Mouse (Mus musculus) CH12.LX (cell line): ENCODE measurements at regions not wholly inside any gene's neighbourhood (a gene's known extent, or its start where the extent isn't known, plus 50 kb on each side); places are given as distances from the start of the nearest gene placed in this dataset.

Source experiments
- DNase-seq: peaks from one replicate; pipeline ENCODE4 v3.0.0-alpha.2; 2013; ENCODE audit errors: extremely low read depth
- H3K27ac ChIP-seq: 2 replicates; pipeline ENCODE4 v1.5.1; 2012; ENCODE audit warnings: low read depth, mild to moderate bottlenecking, control low read depth, moderate library complexity; ENCODE audit not compliant: insufficient read depth
- H3K27me3 ChIP-seq: replicated peaks from 2 replicates; pipeline ENCODE3; 2012; ENCODE audit warnings: inconsistent platforms
- H3K36me3 ChIP-seq, 2 experiments: replicated peaks in 1 of 2; 2 replicates each; pipeline versions ENCODE3 to v1.6.1; 2012; ENCODE audit warnings: inconsistent platforms in 1 of 2, low read length in 1 of 2, mild to moderate bottlenecking in 1 of 2, mixed read lengths in 1 of 2, moderate library complexity in 1 of 2; ENCODE audit not compliant: control insufficient read depth in 1 of 2, insufficient read depth in 1 of 2
- H3K4me1 ChIP-seq, 2 experiments: 2 replicates each; pipeline ENCODE4 v1.6.1; 2012; ENCODE audit warnings: inconsistent platforms in 1 of 2, moderate library complexity in 1 of 2; ENCODE audit not compliant: insufficient read depth in 2 of 2, control insufficient read depth in 1 of 2
- H3K4me2 ChIP-seq: 2 replicates; pipeline ENCODE4 v1.6.1; 2012; ENCODE audit warnings: low read depth, mild to moderate bottlenecking, control low read depth; ENCODE audit not compliant: poor library complexity, insufficient read depth, severe bottlenecking
- H3K4me3 ChIP-seq, 3 experiments: fragments of 150-350 bp in 1 of 3; sonication (generic) in 1 of 3; replicated peaks in 1 of 3; 2 replicates each; pipeline versions ENCODE3 to v1.5.1; 2011 to 2012; ENCODE audit warnings: low read depth in 2 of 3, low read length in 2 of 3, mild to moderate bottlenecking in 2 of 3, moderate library complexity in 2 of 3, control low read depth in 1 of 3, improper control_type of control experiment in 1 of 3, inconsistent platforms in 1 of 3, mixed read lengths in 1 of 3; ENCODE audit not compliant: poor library complexity in 1 of 3
- H3K79me2 ChIP-seq: replicated peaks from 2 replicates; pipeline ENCODE4 v1.6.1; 2012; ENCODE audit warnings: mild to moderate bottlenecking, moderate library complexity; ENCODE audit not compliant: control insufficient read depth, poor library complexity, insufficient read depth, severe bottlenecking; ENCODE audit errors: extremely low read depth
- H3K9ac ChIP-seq: 2 replicates; pipeline ENCODE4 v1.6.1; 2012; ENCODE audit warnings: low read depth, mild to moderate bottlenecking, control low read depth, moderate library complexity; ENCODE audit not compliant: insufficient read depth
- H3K9me3 ChIP-seq: replicated peaks from 2 replicates; pipeline ENCODE3; 2012; ENCODE audit warnings: low read length, inconsistent platforms, mixed read lengths
- BHLHE40 ChIP-seq: IDR thresholded peaks from 2 replicates; pipeline ENCODE4 v1.6.1; 2011; ENCODE audit warnings: mild to moderate bottlenecking, low read depth, low read length, improper control_type of control experiment
- CHD1 ChIP-seq: IDR thresholded peaks from 2 replicates; pipeline ENCODE4 v1.6.1; 2012; ENCODE audit warnings: low read depth, low read length, improper control_type of control experiment, inconsistent platforms
- CHD2 ChIP-seq: IDR thresholded peaks from 2 replicates; pipeline ENCODE4 v1.6.1; 2011; ENCODE audit warnings: low read length, improper control_type of control experiment
- CTCF ChIP-seq, 2 experiments: IDR thresholded peaks in 1 of 2; conservative IDR thresholded peaks in 1 of 2; 2 replicates each; pipeline ENCODE4 v1.5.1; 2011 to 2012; ENCODE audit warnings: low read depth in 2 of 2, low read length in 2 of 2, improper control_type of control experiment in 1 of 2, inconsistent platforms in 1 of 2, mild to moderate bottlenecking in 1 of 2, moderate library complexity in 1 of 2
- EP300 ChIP-seq: IDR thresholded peaks from 2 replicates; pipeline ENCODE4 v1.6.1; 2011; ENCODE audit warnings: low read length, improper control_type of control experiment
- ETS1 ChIP-seq: conservative IDR thresholded peaks from 2 replicates; pipeline ENCODE4 v1.6.1; 2012; ENCODE audit warnings: low read depth, mild to moderate bottlenecking, inconsistent platforms, low read length, improper control_type of control experiment, moderate library complexity
- GABPA ChIP-seq: IDR thresholded peaks from 2 replicates; pipeline ENCODE4 v1.6.1; 2012; ENCODE audit warnings: low read depth, low read length, improper control_type of control experiment, inconsistent platforms; ENCODE audit not compliant: insufficient replicate concordance
- HCFC1 ChIP-seq: IDR thresholded peaks from 2 replicates; pipeline ENCODE4 v1.6.1; 2012; ENCODE audit warnings: low read depth, mild to moderate bottlenecking, inconsistent platforms, low read length, improper control_type of control experiment
- IRF4 ChIP-seq: IDR thresholded peaks from 2 replicates; pipeline ENCODE4 v1.6.1; 2014; ENCODE audit warnings: low read depth, mild to moderate bottlenecking, inconsistent platforms, low read length, improper control_type of control experiment
- JUND ChIP-seq: conservative IDR thresholded peaks from 2 replicates; pipeline ENCODE4 v1.6.1; 2011; ENCODE audit warnings: low read depth, low read length, improper control_type of control experiment
- MAFK ChIP-seq: IDR thresholded peaks from 2 replicates; pipeline ENCODE4 v1.6.1; 2011; ENCODE audit warnings: low read length, improper control_type of control experiment; ENCODE audit not compliant: insufficient replicate concordance
- MAX ChIP-seq: IDR thresholded peaks from 2 replicates; pipeline ENCODE4 v1.6.1; 2011; ENCODE audit warnings: low read length, improper control_type of control experiment
- MAZ ChIP-seq: IDR thresholded peaks from 2 replicates; pipeline ENCODE4 v1.6.1; 2012; ENCODE audit warnings: low read depth, mild to moderate bottlenecking, inconsistent platforms, low read length, improper control_type of control experiment, moderate library complexity
- MEF2A ChIP-seq: IDR thresholded peaks from 2 replicates; pipeline ENCODE4 v1.6.1; 2014; ENCODE audit warnings: low read depth, mild to moderate bottlenecking, inconsistent platforms, low read length, improper control_type of control experiment, borderline replicate concordance
- MXI1 ChIP-seq: IDR thresholded peaks from 2 replicates; pipeline ENCODE4 v1.6.1; 2011; ENCODE audit warnings: mild to moderate bottlenecking, low read depth, low read length, improper control_type of control experiment
- MYC ChIP-seq: IDR thresholded peaks from 2 replicates; pipeline ENCODE4 v1.6.1; 2011; ENCODE audit warnings: low read depth, mild to moderate bottlenecking, improper control_type of control experiment, low read length
- PAX5 ChIP-seq: IDR thresholded peaks from 2 replicates; pipeline ENCODE4 v1.6.1; 2012; ENCODE audit warnings: low read length, inconsistent platforms, mixed read lengths
- POLR2A ChIP-seq: IDR thresholded peaks from 2 replicates; pipeline ENCODE4 v1.6.1; 2011; ENCODE audit warnings: low read depth, mild to moderate bottlenecking, improper control_type of control experiment, low read length
- SIN3A ChIP-seq: IDR thresholded peaks from 2 replicates; pipeline ENCODE4 v1.6.1; 2012; ENCODE audit warnings: low read length, improper control_type of control experiment, inconsistent platforms
- SMC3 ChIP-seq: IDR thresholded peaks from 2 replicates; pipeline ENCODE4 v1.6.1; 2011; ENCODE audit warnings: low read depth, low read length, improper control_type of control experiment
- TBP ChIP-seq: conservative IDR thresholded peaks from 2 replicates; pipeline ENCODE4 v1.6.1; 2011; ENCODE audit warnings: low read depth, low read length, improper control_type of control experiment
- TCF12 ChIP-seq: IDR thresholded peaks from 2 replicates; pipeline ENCODE4 v1.6.1; 2014; ENCODE audit warnings: low read depth, mild to moderate bottlenecking, inconsistent platforms, low read length, improper control_type of control experiment
- USF2 ChIP-seq: conservative IDR thresholded peaks from 2 replicates; pipeline ENCODE4 v1.6.1; 2011; ENCODE audit warnings: low read depth, low read length, improper control_type of control experiment
- ZC3H11A ChIP-seq: IDR thresholded peaks from 2 replicates; pipeline ENCODE4 v1.6.1; 2012; ENCODE audit warnings: low read depth, mild to moderate bottlenecking, inconsistent platforms, low read length, improper control_type of control experiment
- ZKSCAN1 ChIP-seq: IDR thresholded peaks from 2 replicates; pipeline ENCODE4 v1.6.1; 2012; ENCODE audit warnings: low read depth, inconsistent platforms, low read length, improper control_type of control experiment, borderline replicate concordance
- ZMIZ1 ChIP-seq: IDR thresholded peaks from 2 replicates; pipeline ENCODE4 v1.6.1; 2012; ENCODE audit warnings: low read depth, mild to moderate bottlenecking, inconsistent platforms, low read length, improper control_type of control experiment
- ZNF384 ChIP-seq: IDR thresholded peaks from 2 replicates; pipeline ENCODE4 v1.6.1; 2012; ENCODE audit warnings: low read depth, low read length, improper control_type of control experiment, inconsistent platforms
- dilution Hi-C: fragments of 300-500 bp; cut with MboI; formaldehyde crosslinking; loops from 2 replicates; pipeline ENCODE4 v1.14.3; 2020; ENCODE audit warnings: low sequenced_read_pairs; ENCODE audit not compliant: extremely low pct_unique_long_range_greater_than_20kb, extremely low pct_ligation_motif_present
- in situ Hi-C: fragments of 300-500 bp; cut with MboI; formaldehyde crosslinking; loops from 3 replicates; pipeline ENCODE4 v1.14.3; 2019; ENCODE audit warnings: low sequenced_read_pairs, low pct_ligation_motif_present, low pct_unique_long_range_greater_than_20kb, mixed read lengths

DNA sequence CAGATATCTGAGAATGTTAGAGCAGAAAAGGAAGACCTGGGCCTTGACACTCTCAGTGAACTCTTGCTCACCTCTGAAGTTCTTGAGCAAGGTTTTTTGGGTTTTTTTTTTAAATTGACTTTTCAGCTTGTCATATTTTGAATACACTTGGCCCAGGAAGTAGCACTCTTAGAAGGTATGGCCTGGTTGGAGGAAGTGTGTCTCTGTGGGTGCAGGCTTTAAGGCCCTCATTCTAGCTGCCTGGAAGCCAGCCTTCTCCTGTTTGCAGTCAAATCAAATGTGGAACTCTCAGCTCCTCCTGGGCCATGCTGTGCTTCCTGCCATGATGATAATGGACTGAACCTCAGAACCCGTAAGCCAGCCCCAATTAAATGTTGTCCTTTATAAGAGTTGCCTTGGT, 195.9 kb upstream of the Zmiz1 start:
- H3K4me3 ChIP-seq, result no peak overlapping the region
- H3K4me2 ChIP-seq, result no peak overlapping the region
- no peaks in the 10 kb centered on the region for H3K79me2 ChIP-seq
- no peak overlapping the region for H3K27ac ChIP-seq
- no peaks in the 10 kb centered on the region for H3K27me3 ChIP-seq
- no peaks in the 10 kb centered on the region for H3K36me3 ChIP-seq
- DNase-seq, result no peak
- dilution Hi-C loops (no loop called here), in situ Hi-C loops (no loop called here)
- no peak overlapping the region for H3K9ac ChIP-seq
- H3K4me1 ChIP-seq, result peaks cover 6 to 22% of the 10 kb centered on the region in 2 experiments; a peak in 3 of 4 replicates
- TF ChIP-seq HCFC1, result no peak
- TF ChIP-seq ZMIZ1, result no peak
- no peak for TF ChIP-seq EP300
- TF ChIP-seq SIN3A, result no peak
- TF ChIP-seq POLR2A, result no peak
- TF ChIP-seq MAFK, result no peak
- TF ChIP-seq MAX, result no peak
- TF ChIP-seq CHD1, result no peak
- no peak for TF ChIP-seq IRF4
- no peak for TF ChIP-seq TCF12
- TF ChIP-seq BHLHE40, result no peak
- no peak for TF ChIP-seq USF2
- no peak for TF ChIP-seq ZKSCAN1
- no peak for TF ChIP-seq ZC3H11A
- TF ChIP-seq MEF2A, result no peak
- TF ChIP-seq SMC3, result no peak
- no peak for TF ChIP-seq JUND
- TF ChIP-seq CTCF (conservative IDR thresholded peaks at IDR 0.05 in 1 of 2, IDR thresholded peaks at IDR 0.05 in 1 of 2; ENCODE audit: low read depth in 2 of 2, low read length in 2 of 2), result no peak
- TF ChIP-seq, all 38 proteins: peak for 0
- no peaks in the 10 kb centered on the region for H3K9me3 ChIP-seq

DNA sequence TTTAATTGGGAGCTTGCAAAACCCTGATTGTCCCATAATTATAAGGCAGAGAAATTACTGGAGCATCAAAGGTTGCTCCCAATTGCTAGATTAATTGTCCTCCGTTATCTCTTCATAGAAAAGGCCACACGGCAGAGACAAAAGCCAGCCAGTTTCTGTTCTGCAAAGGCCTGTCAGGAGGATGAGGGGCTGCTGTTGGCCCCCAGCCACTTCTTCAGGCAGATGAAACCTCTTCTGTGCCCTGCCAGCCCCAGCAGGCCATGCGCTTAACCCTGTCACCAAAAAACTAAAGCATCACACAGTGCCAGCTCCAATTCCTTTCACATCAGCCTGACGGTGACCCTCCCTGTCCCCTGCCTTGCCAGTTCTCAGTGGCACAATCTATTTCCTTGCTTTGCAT, 192.1 kb upstream of the Zmiz1 start:
- dilution Hi-C loops (no loop called here), in situ Hi-C loops (no loop called here)
- Histone ChIP-seq H3K79me2 (no peaks in the 10 kb centered on the region), H3K4me3 (no peak overlapping the region), H3K4me2 (no peak overlapping the region), H3K27ac (no peak overlapping the region), H3K9ac (no peak overlapping the region), H3K9me3 (no peaks in the 10 kb centered on the region), H3K27me3 (no peaks in the 10 kb centered on the region), H3K36me3 (no peaks in the 10 kb centered on the region), H3K4me1 (peaks cover 0 to 17% of the 10 kb centered on the region in 2 experiments; a peak in 2 of 4 replicates)
- TF ChIP-seq GABPA (no peak), TCF12 (no peak), PAX5 (no peak), TBP (no peak), MEF2A (no peak), ZKSCAN1 (no peak), MAZ (no peak), CHD1 (no peak), ZC3H11A (no peak), ETS1 (no peak), CHD2 (no peak), ZNF384 (no peak), MXI1 (no peak), MYC (no peak), POLR2A (no peak)
- no peak for DNase-seq
